Mouse (Mus musculus): Measurements from ENCODE around the gene Exoc3l2. TPM values are rescaled to one million over a fixed set of nuclear protein-coding genes. Genes with fewer than 3 reads are reported as not detected.

The Exoc3l2 gene
- polyA plus RNA-seq, 1 experiment from 2014 or later = 0.76 TPM

- no peak overlapping the region for H3K9ac ChIP-seq (ENCODE audit: low read depth, low read length)
- H3K4me3 ChIP-seq (ENCODE audit: low read depth, low read length) = peak overlapping the region; percentile 18
- H3K27ac ChIP-seq (ENCODE audit: low read depth, low read length) = no peak overlapping the region
These were observed 26.4 kb downstream of the Exoc3l2 start for GRCm38 (mm10) chr7:19489525-19489924.

GRCm38 (mm10) chr7:19491731-19492130, 28.6 kb downstream of the Exoc3l2 start:
- Histone ChIP-seq H3K4me3 (ENCODE audit: low read depth, low read length) (0 out of 2 replicates have a peak overlapping the region, but pooled peaks have one; percentile 13), H3K9ac (ENCODE audit: low read depth, low read length) (peak overlapping the region; percentile 15; the same call in 1 of the 2 replicates), H3K36me3 (ENCODE audit: control insufficient read depth, insufficient read depth, low read length) (no peaks in the 10 kb centered on the region), H3K27me3 (ENCODE audit: control insufficient read depth, insufficient read depth, low read length) (peaks cover 49% of the 10 kb centered on the region), H3K4me2 (replicated peaks; ENCODE audit: low read depth, low read length) (peak overlapping the region; percentile 37), H3K9me3 (ENCODE audit: control insufficient read depth, low read length) (no peaks in the 10 kb centered on the region), H3K4me1 (replicated peaks; ENCODE audit: control insufficient read depth, insufficient read depth, low read length) (peaks cover 6% of the 10 kb centered on the region; the same call in 1 of the 2 replicates), H3K27ac (ENCODE audit: low read depth, low read length) (no peak overlapping the region)
- DNase-seq (ENCODE audit: low spot score) = peak; percentile 42
- ATAC-seq (ENCODE audit: low FRiP score) = no peak
- WGBS = 3% methylated on average over 26 of the region's 26 CpGs

More at GRCm38 (mm10) chr7:19489525-19489924, 26.4 kb downstream of the Exoc3l2 start:
- H3K4me2 ChIP-seq (replicated peaks; ENCODE audit: low read depth, low read length) = peak overlapping the region; percentile 25
- H3K4me1 ChIP-seq (replicated peaks; ENCODE audit: control insufficient read depth, insufficient read depth, low read length) = peaks cover 6% of the 10 kb centered on the region; the same call in 1 of the 2 replicates
- peaks cover 49% of the 10 kb centered on the region for H3K27me3 ChIP-seq (ENCODE audit: control insufficient read depth, insufficient read depth, low read length)
- no peaks in the 10 kb centered on the region for H3K36me3 ChIP-seq (ENCODE audit: control insufficient read depth, insufficient read depth, low read length)
- ATAC-seq (ENCODE audit: low FRiP score) (peak; percentile 51; the same call in 1 of the 2 replicates), DNase-seq (ENCODE audit: low spot score) (peak; percentile 48)
- 2% methylated on average over 30 of the region's 31 CpGs for WGBS
- no peaks in the 10 kb centered on the region for H3K9me3 ChIP-seq (ENCODE audit: control insufficient read depth, low read length)

DNA sequence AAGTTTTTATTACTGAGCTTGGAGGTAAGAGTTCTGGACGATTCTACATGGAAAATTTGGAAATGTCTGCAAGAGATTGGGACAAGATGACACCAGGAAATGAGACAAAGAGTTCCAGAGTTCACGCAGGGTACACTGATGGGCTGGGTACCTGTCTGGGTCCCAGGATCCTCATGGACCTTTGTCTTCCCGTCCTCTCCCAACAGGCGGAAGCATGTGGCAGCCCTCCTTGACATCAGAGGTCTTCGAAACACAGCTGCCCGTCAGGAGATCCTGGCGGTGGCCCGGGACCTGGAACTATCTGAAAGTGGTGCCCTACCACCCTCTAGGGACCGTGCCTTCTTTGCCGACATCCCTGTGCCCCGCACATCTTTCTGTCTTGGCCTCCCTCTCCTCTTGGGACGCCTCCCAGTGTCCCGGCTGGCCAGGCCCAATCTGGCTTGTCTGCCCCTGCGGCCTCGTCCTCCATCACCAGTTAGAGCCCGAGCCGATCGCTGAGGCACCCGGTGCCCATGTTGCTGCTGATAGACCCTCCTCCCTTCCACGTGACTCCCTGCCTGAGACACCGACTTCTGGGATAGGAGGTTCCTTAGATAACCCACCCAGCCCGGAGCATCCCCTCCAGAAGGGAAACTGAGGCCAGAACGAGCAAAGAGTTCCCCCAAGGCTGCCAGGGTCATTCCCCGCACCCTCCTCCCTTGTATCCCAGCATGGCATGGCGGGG, 31.8 kb downstream of the Exoc3l2 start:
- peaks cover 25% of the 10 kb centered on the region for H3K27me3 ChIP-seq (ENCODE audit: control insufficient read depth, insufficient read depth, low read length)
- H3K36me3 ChIP-seq (ENCODE audit: control insufficient read depth, insufficient read depth, low read length) = no peaks in the 10 kb centered on the region
- no peak overlapping the region for H3K9ac ChIP-seq (ENCODE audit: low read depth, low read length)
- no peaks in the 10 kb centered on the region for H3K9me3 ChIP-seq (ENCODE audit: control insufficient read depth, low read length)
- ATAC-seq (ENCODE audit: low FRiP score) = no peak
- DNase-seq (ENCODE audit: low spot score) = no peak
- H3K27ac ChIP-seq (ENCODE audit: low read depth, low read length) = no peak overlapping the region
- H3K4me2 ChIP-seq (replicated peaks; ENCODE audit: low read depth, low read length) = no peak overlapping the region
- 83% methylated on average over 25 of the region's 25 CpGs for WGBS
- 0 out of 2 replicates have a peak, but pooled peaks cover 3% of the 10 kb centered on the region for H3K4me1 ChIP-seq (replicated peaks; ENCODE audit: control insufficient read depth, insufficient read depth, low read length)
- H3K4me3 ChIP-seq (ENCODE audit: low read depth, low read length) = no peak overlapping the region

- 56% methylated on average over 20 of the region's 20 CpGs for WGBS
- Histone ChIP-seq H3K4me3 (ENCODE audit: low read depth, low read length) (no peak overlapping the region), H3K36me3 (ENCODE audit: control insufficient read depth, insufficient read depth, low read length) (no peaks in the 10 kb centered on the region), H3K9me3 (ENCODE audit: control insufficient read depth, low read length) (no peaks in the 10 kb centered on the region), H3K27ac (ENCODE audit: low read depth, low read length) (no peak overlapping the region), H3K4me2 (replicated peaks; ENCODE audit: low read depth, low read length) (no peak overlapping the region), H3K27me3 (ENCODE audit: control insufficient read depth, insufficient read depth, low read length) (peaks cover 19% of the 10 kb centered on the region), H3K4me1 (replicated peaks; ENCODE audit: control insufficient read depth, insufficient read depth, low read length) (0 out of 2 replicates have a peak, but pooled peaks cover 3% of the 10 kb centered on the region), H3K9ac (ENCODE audit: low read depth, low read length) (no peak overlapping the region)
- ATAC-seq (ENCODE audit: low FRiP score) = no peak
- no peak for DNase-seq (ENCODE audit: low spot score)
These were observed 32.5 kb downstream of the Exoc3l2 start for GRCm38 (mm10) chr7:19495521-19496213.

- H3K27ac ChIP-seq (ENCODE audit: low read depth, low read length) = no peak overlapping the region
- H3K9me3 ChIP-seq (ENCODE audit: control insufficient read depth, low read length) = no peaks in the 10 kb centered on the region
- H3K4me3 ChIP-seq (ENCODE audit: low read depth, low read length) = no peak overlapping the region
- no peak overlapping the region for H3K9ac ChIP-seq (ENCODE audit: low read depth, low read length)
- H3K4me2 ChIP-seq (replicated peaks; ENCODE audit: low read depth, low read length) = no peak overlapping the region
- no peak for ATAC-seq (ENCODE audit: low FRiP score)
- 56% methylated on average over 5 of the region's 5 CpGs for WGBS
- H3K36me3 ChIP-seq (ENCODE audit: control insufficient read depth, insufficient read depth, low read length) = no peaks in the 10 kb centered on the region
- peaks cover 14% of the 10 kb centered on the region for H3K27me3 ChIP-seq (ENCODE audit: control insufficient read depth, insufficient read depth, low read length)
- H3K4me1 ChIP-seq (replicated peaks; ENCODE audit: control insufficient read depth, insufficient read depth, low read length) = 0 out of 2 replicates have a peak, but pooled peaks cover 3% of the 10 kb centered on the region
- DNase-seq (ENCODE audit: low spot score) = no peak
These were observed 33.1 kb downstream of the Exoc3l2 start for GRCm38 (mm10) chr7:19496214-19496555.

GRCm38 (mm10) chr7:19498326-19498725, 35.2 kb downstream of the Exoc3l2 start:
- no peak overlapping the region for H3K9ac ChIP-seq (ENCODE audit: low read depth, low read length)
- no peak overlapping the region for H3K4me2 ChIP-seq (replicated peaks; ENCODE audit: low read depth, low read length)
- no peaks in the 10 kb centered on the region for H3K27me3 ChIP-seq (ENCODE audit: control insufficient read depth, insufficient read depth, low read length)
- H3K9me3 ChIP-seq (ENCODE audit: control insufficient read depth, low read length) = no peaks in the 10 kb centered on the region
- H3K4me3 ChIP-seq (ENCODE audit: low read depth, low read length) = no peak overlapping the region
- 70% methylated on average over 4 of the region's 4 CpGs for WGBS
- no peaks in the 10 kb centered on the region for H3K36me3 ChIP-seq (ENCODE audit: control insufficient read depth, insufficient read depth, low read length)
- no peak overlapping the region for H3K27ac ChIP-seq (ENCODE audit: low read depth, low read length)
- ATAC-seq (ENCODE audit: low FRiP score) = no peak
- no peaks in the 10 kb centered on the region for H3K4me1 ChIP-seq (replicated peaks; ENCODE audit: control insufficient read depth, insufficient read depth, low read length)
- DNase-seq (ENCODE audit: low spot score) = no peak

DNA sequence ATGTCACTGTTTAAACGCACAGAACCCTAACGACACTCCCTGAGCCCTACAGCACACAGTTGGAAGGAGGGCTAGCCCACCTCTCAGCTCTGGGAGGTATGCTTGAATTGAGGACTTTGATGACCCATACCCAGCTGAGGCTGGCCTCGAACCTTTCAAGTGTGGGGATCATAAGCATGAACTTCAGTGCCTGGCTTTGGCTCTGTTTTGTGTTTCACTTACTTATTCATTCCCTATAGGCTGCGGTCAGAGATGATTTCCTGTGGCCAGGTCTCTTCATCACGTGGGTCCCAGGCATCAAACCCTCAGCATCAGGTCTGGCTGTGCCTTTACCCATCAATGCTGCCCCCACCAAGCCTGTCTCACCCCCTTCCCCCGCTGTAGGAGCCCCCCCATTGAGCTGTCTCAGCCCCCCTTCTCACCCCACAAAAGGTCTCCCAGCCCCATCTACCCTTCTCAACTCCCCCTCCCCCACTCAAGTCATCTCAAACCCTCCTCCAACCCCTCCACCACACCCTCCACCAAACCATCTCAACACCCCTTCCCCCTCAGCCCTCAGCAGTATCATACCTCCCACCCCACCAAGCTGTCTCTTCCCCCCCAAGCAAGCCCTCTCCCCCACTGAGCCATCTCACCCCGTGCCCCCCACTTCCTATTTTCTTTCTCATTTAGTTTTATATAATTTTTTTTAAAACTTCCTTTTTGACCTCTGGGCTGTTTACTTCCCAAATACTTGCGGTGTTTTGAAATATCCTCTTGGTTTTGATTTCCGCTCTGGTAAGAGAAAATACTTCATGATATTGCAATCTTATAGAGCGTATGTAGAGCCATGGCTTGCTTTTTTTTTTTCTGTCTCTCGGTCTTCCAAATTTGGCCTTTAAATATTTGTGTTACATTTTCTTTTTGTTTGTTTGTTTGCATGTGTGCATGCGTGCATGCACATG, 37.6 kb downstream of the Exoc3l2 start:
- Histone ChIP-seq H3K4me3 (ENCODE audit: low read depth, low read length) (no peak overlapping the region), H3K9ac (ENCODE audit: low read depth, low read length) (no peak overlapping the region), H3K4me2 (replicated peaks; ENCODE audit: low read depth, low read length) (no peak overlapping the region), H3K4me1 (replicated peaks; ENCODE audit: control insufficient read depth, insufficient read depth, low read length) (no peaks in the 10 kb centered on the region), H3K9me3 (ENCODE audit: control insufficient read depth, low read length) (no peaks in the 10 kb centered on the region), H3K27me3 (ENCODE audit: control insufficient read depth, insufficient read depth, low read length) (no peaks in the 10 kb centered on the region), H3K36me3 (ENCODE audit: control insufficient read depth, insufficient read depth, low read length) (no peaks in the 10 kb centered on the region), H3K27ac (ENCODE audit: low read depth, low read length) (no peak overlapping the region)
- ATAC-seq (ENCODE audit: low FRiP score) (no peak), DNase-seq (ENCODE audit: low spot score) (no peak)
- WGBS = 73% methylated on average over 12 of the region's 12 CpGs

- H3K4me1 ChIP-seq (replicated peaks; ENCODE audit: control insufficient read depth, insufficient read depth, low read length) = no peaks in the 10 kb centered on the region
- 77% methylated on average over 4 of the region's 4 CpGs for WGBS
- H3K4me2 ChIP-seq (replicated peaks; ENCODE audit: low read depth, low read length) = no peak overlapping the region
- no peak for DNase-seq (ENCODE audit: low spot score)
- no peak for ATAC-seq (ENCODE audit: low FRiP score)
- H3K4me3 ChIP-seq (ENCODE audit: low read depth, low read length) = no peak overlapping the region
- H3K36me3 ChIP-seq (ENCODE audit: control insufficient read depth, insufficient read depth, low read length) = no peaks in the 10 kb centered on the region
- no peaks in the 10 kb centered on the region for H3K27me3 ChIP-seq (ENCODE audit: control insufficient read depth, insufficient read depth, low read length)
- H3K9ac ChIP-seq (ENCODE audit: low read depth, low read length) = no peak overlapping the region
- H3K27ac ChIP-seq (ENCODE audit: low read depth, low read length) = no peak overlapping the region
- H3K9me3 ChIP-seq (ENCODE audit: control insufficient read depth, low read length) = no peaks in the 10 kb centered on the region
These were observed 38.5 kb downstream of the Exoc3l2 start for GRCm38 (mm10) chr7:19501658-19502057.

Data from hindbrain, embryonic 11.5 days (tissue).